Mouse (Mus musculus) heart, adult 8-10 months (tissue): ENCODE results near the gene Adamtsl1. TPM values are rescaled to one million over a fixed set of nuclear protein-coding genes. Genes with fewer than 3 reads are reported as not detected.
A peak's percentile ranks its signal among the peaks of the same experiment; 100 is the strongest.

ENCODE experiments used
- DNase-seq: peaks from one replicate; pipeline ENCODE4 v3.0.0; 2022; ENCODE audit warnings: low spot score
- total RNA-seq, 4 experiments: library from RNA; stranded (reverse); gene quantifications; 2 replicates each; pipeline ENCODE4 v1.2.4; 2022

Adamtsl1 gene
- total RNA-seq, 4 experiments from 2014 or later, result 2.0 to 2.9 (median 2.3) TPM

DNA sequence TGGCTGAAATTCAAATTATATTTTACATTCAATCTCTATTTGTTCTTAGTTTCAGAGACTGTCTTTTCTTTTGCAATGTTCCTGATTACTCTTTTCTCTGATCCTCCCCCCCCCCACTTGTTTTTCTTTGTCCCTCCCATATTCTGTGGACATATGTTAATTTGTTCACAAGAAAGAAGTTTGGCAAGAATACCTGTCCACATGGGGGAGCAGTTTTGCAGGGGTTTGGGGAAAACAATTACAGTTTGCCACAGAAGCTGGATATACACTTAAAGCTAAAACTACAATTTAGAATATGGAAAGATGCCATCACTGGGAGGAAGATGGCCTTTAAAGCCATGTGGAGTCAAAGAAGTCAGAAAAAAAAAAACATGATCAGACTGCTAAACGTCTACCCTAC is 532.9 kb downstream of the Adamtsl1 start:
- DNase-seq, result no peak

- DNase-seq, result peak; percentile 24
These were observed 539.7 kb downstream of the Adamtsl1 start for GRCm38 (mm10) chr4:86053487-86054237.

DNA sequence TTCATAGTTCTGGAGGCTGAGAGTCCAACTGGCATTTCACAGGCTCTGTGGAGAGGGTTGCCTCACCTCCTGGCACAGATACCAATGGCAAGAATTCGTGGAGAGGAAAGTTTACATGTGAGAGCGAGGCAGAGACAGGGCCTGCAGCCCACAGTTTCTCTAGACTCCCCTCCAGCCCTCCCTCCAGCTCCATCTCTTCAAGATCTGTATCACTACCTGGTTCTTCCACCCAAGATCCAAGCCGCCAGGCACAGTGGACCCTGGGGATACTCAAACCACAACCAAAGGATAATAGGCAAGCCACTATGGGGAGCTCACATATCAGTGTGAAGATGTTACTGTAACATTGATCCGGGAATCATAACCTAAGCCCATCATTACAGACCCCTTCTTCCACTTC is 546.6 kb downstream of the Adamtsl1 start:
- no peak for DNase-seq

DNA sequence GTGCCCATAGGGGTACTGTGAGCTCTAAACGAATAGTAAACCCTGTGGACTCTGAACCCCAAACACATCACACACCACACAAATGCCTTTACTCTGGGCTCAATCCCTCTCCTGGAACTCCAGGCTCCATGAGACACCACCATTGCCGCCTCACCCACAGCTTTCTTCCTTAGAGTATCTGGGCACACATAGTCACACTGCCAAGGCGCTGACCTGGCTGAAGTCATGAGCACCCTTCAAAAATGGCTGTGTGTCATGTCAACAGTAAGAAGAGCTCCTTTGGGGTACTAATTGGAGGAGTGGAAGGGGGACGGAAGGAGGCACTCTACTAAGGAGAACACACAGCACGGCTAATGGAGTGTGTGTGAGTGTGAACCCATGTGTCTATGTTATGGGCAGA is 554.4 kb downstream of the Adamtsl1 start:
- no peak for DNase-seq

DNA sequence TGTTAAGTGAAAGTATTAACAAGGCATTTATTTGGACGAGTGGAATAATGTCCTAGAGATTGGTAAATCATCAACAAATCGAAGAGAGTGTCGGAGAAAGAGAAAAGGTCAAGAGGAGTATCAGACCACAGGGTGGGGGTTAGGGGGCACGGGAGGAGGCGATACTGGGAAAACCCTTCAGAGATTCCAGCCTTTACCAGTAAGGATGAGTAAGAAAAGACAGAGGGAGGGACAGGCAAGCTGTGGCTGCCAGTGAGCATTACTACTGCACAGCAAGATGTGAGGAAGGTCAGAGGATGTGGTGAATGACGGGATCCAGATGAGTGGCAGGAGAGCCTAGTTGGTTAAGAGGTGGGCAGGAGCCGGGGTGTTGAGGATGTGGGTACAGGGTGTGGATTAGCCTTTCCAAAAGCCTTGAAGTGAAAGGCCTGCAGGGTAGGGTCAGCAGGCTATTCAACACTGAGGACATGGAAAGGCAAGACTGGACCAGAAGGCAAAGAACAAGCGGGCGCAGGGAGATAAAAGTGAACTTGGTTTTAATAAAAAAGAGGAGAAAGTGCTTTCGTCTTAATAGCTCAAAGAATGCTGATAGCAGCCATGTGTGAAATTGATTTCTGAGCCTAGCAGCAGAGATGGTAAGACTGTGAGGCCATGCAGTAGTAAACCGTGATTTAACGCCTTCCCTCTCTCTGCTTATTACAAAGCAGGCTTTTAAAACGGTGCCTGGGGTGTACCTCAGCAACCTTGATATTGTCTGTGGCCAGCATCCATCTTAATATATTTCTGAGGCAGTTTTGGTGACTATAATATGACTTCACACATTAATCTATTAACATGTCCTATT is 555.1 kb downstream of the Adamtsl1 start:
- no peak for DNase-seq

DNA sequence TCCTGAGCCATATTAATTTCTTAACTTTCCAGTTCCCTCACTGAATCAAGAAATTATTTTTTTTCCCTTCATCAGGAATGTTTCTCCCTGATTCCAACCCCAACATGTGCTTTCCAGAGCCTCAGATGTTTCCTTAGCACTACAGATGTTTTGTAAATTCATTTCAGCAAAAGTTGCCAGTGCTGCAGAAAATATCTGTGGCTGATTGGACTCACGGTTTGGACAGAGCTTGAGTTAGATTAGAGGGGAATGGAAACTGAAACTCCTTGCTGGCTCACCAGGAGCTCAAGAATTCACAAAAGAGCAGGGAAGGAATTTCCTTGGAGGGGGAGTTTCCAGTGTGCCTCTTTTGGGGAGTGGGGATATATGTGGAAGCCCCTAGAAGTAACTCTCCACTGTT is 560.9 kb downstream of the Adamtsl1 start:
- DNase-seq, result peak; percentile 41

DNA sequence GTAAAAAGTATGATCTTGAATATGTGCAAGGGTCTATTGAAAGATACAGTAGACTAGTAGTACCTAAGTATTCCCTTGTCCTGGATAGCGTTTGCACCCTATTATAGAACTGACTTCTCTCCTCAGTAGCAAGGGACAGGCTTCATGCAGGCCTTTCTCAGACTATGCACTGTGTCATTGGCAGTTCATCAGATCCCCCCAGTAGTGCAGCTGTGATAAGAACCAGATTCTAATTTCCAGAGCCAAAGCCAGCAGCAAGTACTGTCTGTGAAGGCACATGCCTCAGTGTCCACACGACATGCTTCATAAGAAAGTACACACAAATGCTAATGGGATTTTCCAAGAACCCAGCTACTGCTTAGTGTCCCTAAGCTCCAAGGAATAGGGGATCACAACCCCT is 563.4 kb downstream of the Adamtsl1 start:
- DNase-seq, result no peak

DNA sequence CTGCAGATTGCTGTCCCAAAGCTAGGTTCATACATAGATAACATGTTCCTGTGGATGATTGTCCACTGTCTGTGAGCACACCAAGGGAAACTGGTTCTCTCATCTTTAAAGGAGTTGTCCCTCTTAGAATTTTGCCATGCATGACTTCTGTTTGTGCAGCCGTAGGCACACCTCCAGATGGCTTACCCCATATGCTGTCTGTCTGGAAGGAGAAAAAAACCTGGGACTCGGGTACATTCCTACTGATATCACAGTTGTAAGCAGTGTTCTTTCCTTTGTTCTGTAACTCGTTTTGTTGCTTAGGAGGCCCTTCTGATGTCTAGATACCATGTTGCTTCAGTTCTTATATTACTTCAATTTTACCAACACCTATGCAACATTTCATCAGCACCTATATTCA is 563.9 kb downstream of the Adamtsl1 start:
- no peak for DNase-seq

DNA sequence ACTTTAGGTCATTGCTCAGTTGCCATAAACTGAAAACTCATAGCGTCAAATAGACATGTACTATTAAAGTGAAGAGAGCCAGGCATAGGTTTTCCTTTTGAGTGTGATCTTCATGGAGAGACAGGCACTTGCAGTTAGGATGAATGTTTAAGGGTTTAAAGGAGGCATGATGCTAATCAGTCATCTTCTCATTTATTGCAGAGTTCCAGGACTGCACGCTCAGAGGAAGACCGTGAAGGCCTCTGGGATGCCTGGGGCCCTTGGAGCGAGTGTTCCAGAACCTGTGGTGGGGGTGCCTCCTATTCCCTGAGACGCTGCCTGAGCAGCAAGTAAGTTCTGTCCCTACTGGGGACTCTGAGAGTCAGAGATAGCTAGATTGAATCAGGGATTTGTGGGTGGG is 573.5 kb downstream of the Adamtsl1 start:
- no peak for DNase-seq

DNA sequence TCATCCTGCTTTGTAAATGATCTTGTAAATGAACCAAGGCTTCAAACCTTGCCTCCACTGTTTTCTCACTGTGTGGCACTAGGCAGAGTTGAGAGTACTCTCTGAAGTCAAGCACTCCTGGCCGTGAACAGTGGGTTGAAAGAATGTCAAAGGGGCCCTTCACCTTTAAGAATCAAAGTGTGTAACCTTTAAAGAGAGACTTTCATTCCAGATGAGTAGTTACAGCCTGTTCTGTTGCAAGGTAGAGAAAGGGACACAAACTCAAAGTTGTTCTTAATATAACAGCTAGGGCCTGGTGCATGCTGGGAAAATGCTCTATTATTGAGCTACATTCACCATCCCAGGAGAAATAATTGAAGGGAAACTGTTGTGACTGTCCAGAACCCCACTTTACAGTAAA is 589.2 kb downstream of the Adamtsl1 start:
- DNase-seq, result no peak

DNA sequence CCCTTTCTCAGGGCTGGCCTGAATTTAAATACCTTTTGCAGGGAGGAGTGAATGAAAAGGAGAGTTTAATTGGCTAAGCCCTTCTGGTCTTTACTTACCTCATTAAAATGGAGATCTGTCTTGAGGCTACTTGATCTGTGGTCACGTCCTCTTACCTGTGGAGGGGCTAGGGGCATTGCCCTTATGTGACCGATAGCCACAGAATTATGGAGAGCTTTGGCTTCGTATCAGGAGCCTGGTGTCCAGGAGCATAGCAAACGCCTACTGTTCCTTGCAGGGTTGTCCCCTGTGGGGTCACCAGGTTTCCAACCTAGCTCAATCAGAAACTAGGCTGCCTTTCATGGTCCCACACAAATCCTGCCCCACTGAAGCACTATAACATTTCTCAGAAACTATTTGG is 594.4 kb downstream of the Adamtsl1 start:
- no peak for DNase-seq

GRCm38 (mm10) chr4:86119067-86119466 is 605.1 kb downstream of the Adamtsl1 start:
- no peak for DNase-seq

DNA sequence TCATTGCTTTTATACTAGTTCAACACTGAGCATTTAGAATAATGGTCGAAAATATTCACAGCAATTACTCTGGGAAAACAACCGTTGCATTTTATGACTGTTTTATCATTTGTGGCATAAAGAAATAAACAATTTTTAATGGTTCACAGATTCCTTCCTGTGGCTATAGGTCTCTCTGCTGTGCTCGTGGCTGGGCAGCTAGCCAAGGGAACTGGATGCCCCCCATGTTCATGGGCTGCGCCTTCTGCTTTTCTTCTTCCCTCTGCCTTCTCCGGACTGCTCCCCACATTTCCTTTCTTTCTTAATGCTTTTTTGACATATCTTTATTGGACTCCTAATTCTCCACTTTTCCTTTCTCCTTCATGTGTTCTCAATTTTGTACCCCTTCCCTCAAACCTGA is 608.5 kb downstream of the Adamtsl1 start:
- no peak for DNase-seq

DNA sequence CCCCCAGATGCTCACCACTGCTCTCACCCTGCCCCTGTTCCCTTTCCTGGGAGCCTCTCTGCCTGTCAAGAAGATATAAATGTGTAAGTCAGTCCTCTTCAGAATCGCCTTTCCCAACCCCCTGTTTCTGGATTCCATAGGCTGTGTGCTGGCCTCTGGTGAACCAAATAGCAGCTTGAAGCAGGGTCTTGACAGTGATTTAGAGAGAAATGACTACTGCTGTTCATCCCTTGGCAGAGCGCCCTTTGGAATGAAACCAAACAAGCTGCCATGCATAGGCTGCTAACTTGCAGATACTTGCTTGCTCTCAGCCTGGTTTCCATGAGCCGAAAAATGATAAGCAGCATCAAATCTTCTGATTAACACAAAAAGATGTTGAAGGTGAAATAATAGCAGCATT is 610.4 kb downstream of the Adamtsl1 start:
- no peak for DNase-seq

DNA sequence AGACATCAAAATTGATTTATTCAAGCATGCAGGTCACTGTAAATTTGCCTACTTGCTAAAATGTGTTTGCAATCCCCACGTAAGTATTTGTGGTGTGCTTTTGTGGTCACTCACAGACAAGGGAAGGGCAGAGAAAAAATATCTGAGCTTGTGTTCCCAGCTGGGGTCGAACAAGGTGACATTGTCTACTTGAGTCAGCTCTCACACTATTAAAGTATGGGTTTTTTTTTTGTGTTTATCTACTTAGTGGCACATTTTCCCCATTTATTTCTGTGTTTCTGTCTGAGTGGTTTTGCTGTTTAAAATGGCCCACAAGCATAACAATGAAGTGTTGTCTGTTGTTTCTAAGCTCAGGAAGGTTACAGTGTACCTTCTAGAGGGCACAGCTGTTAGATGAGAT is 612.7 kb downstream of the Adamtsl1 start:
- no peak for DNase-seq

DNA sequence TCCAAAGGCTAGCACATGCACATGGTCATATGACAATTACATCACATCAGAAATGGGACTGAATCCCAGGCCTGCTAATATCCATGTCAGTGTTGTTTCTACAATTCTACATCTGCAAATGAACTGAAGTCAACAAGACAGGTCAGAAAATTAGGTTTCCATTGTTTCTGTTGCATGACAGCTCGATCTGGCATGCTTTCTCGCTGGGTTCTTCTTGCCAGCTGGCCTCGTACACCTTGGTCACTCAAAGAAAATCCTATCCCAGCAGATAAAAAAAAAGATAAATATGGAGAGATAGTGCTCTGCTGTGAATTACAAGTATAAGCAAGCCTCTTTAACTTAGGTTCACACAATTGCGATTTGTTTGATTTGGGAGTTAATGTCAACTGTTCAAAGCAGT is 644.6 kb downstream of the Adamtsl1 start:
- no peak for DNase-seq

GRCm38 (mm10) chr4:86159362-86159761 is 645.4 kb downstream of the Adamtsl1 start:
- no peak for DNase-seq

GRCm38 (mm10) chr4:86170763-86171162 is 656.8 kb downstream of the Adamtsl1 start:
- DNase-seq, result no peak

DNA sequence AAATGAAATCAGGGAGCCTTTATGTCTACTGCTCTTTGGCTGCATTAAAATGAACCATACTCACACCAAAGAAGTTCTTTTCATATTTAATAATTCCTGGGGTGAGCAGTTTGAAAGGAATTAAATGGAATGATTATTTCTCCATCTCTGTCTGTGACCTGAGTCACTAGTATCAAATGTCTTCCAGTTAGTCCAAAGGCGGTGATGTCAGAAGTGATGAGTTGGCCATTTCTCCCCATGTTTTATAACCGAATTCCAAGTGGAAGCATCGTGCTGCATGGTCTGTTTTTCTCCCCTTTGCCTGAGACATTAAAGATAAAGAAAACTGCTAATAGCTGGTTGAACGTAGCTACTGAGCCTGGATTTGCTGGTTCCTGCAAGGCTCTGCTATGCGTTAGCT is 657.5 kb downstream of the Adamtsl1 start:
- DNase-seq, result no peak

DNA sequence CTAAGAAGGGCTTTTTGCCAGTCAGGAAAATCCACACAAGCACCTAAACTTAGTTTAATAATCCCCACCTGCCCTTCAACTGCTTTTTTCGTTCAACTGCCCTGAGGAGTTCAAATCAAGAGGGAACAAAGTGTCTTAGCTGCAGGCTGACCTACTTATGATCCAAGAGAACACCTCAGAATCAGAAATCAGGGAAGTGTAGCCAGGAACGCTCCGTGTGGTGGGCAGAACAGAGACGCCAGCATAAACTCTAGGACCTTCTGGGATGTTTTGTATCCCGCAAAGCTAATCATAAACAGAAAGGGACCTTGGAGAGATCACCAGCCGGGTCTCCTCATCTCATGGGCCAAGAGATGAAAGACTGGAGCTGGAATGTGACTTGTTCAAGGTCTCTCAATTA is 663.5 kb downstream of the Adamtsl1 start:
- no peak for DNase-seq

GRCm38 (mm10) chr4:86178116-86178515 is 664.1 kb downstream of the Adamtsl1 start:
- DNase-seq, result no peak

DNA sequence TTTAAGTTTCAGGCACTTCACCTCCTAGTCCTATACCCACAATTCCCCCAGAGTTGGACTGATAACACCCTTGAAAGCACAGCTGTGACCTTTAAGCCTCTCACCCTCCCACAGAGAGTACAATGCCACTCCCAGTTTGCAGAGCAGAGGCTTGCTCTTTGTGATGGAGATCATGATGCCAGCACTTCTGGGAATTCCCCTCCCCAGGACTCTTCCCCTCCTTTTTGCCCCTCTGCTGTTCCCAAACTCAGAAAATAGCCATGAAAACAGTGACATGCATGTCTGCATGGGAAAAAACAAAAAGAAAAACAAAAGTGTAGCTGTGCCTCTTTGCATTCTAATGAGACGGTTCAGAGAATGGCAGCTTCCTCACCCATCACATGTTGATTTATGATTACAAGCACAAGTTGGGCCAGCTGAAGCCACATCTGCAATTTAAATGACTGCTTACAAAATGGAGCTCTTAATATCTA is 669.8 kb downstream of the Adamtsl1 start:
- no peak for DNase-seq

- DNase-seq, result no peak
These were observed 675.9 kb downstream of the Adamtsl1 start for GRCm38 (mm10) chr4:86189853-86190252.
